Mouse (Mus musculus) brain, embryonic 14.5 days (tissue): Measurements from ENCODE around the gene Ube2o.

Experiments
- CTCF ChIP-seq: fragments of 200-500 bp; IDR thresholded peaks from 2 replicates; pipeline ENCODE4 v1.5.1; 2012; ENCODE audit warnings: inconsistent platforms, mild to moderate bottlenecking, moderate library complexity, borderline replicate concordance; ENCODE audit not compliant: insufficient read depth, insufficient read length; ENCODE audit errors: extremely low read depth
- POLR2A ChIP-seq: fragments of 200-500 bp; IDR thresholded peaks from 2 replicates; pipeline ENCODE4 v1.6.1; 2012; ENCODE audit warnings: mild to moderate bottlenecking, inconsistent platforms, borderline replicate concordance; ENCODE audit not compliant: poor library complexity, insufficient read depth, insufficient read length, severe bottlenecking; ENCODE audit errors: extremely low read depth

DNA sequence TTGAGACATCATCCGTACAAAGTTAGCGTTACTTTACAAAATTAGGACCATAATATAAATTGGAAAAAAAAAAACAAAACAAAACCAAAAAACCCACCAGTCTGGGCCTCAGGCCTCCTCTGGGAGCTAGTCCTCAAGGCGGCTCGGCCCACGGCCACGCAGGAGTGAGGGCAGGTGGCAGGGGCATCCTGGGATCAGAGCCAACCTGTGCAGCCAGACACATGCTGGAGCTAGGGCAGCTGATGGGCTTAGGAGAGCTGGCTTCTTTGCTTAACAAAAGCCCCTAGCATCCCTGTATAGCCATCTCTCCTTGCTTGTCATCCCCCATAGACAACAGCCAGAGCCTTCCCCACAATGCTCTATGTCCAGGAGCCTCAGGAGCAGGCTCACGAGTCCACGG lies 16.9 kb upstream of the Ube2o start:
- no peak for TF ChIP-seq CTCF
- no peak for TF ChIP-seq POLR2A
